Mouse (Mus musculus): ENCODE measurements at regions not wholly inside any gene's neighbourhood (a gene's known extent, or its start where the extent isn't known, plus 50 kb on each side); places are given as distances from the start of the nearest gene placed in this dataset.

- TF ChIP-seq CTCF (IDR thresholded peaks at IDR 0.05): no peak
- no peak for TF ChIP-seq EP300 (IDR thresholded peaks at IDR 0.05)
Measured at GRCm38 (mm10) chr2:45434169-45434568, 317.0 kb upstream of the Zeb2 start.

Data from lung, postnatal 0 days (tissue).